17 mouse cellular contexts compared by ENCODE assay signal in genomic region chr11:22824049-22824705, GRCm38 (mm10). TPM values are rescaled to one million over a fixed set of nuclear protein-coding genes. Genes with fewer than 3 reads are reported as not detected.
A peak's percentile ranks its signal among the peaks of the same experiment; 100 is the strongest.
DNase-seq lines count a peak whose midpoint lies in the region; ATAC-seq and TF ChIP-seq lines count a peak whose summit lies in the region.
"Had no signal": no experiment of that assay in that cellular context is flagged by ENCODE, and none has a peak within 500 bp of the region (broad histone marks: within the 10 kb centered on the region; RNA-seq: fewer than 3 reads in every experiment).

No protein-coding gene starts in this region.

- dilution Hi-C loops in CH12.LX (cut with MboI; ENCODE audit: extremely low pct_ligation_motif_present, extremely low pct_unique_long_range_greater_than_20kb, low sequenced_read_pairs) = no loop called here

- H3K27ac ChIP-seq in CH12.LX (ENCODE audit: insufficient read depth, low read depth) = no peak overlapping the region
- no peak overlapping the region for H3K27ac ChIP-seq in stomach, postnatal 0 days (replicated peaks)
- H3K27ac ChIP-seq: hindbrain, embryonic 12.5 days; liver, embryonic 14.5 days; neural tube, embryonic 13.5 days had no signal

- 75% methylated on average over 9 of the region's 9 CpGs for WGBS in stomach, postnatal 0 days

- peaks cover 2 to 52% of the 10 kb centered on the region in 2 experiments for H3K36me3 ChIP-seq in CH12.LX (replicated peaks in 1 of 2; ENCODE audit: control insufficient read depth in 1 of 2, insufficient read depth in 1 of 2, low read length in 1 of 2)
- no peaks in the 10 kb centered on the region for H3K36me3 ChIP-seq in stomach, postnatal 0 days (ENCODE audit: control insufficient read depth, insufficient read depth, low read length)
- H3K36me3 ChIP-seq: hindbrain, embryonic 12.5 days; neural tube, embryonic 13.5 days had no signal

- H3K9ac ChIP-seq in CH12.LX (ENCODE audit: insufficient read depth, low read depth) = no peak overlapping the region
- H3K9ac ChIP-seq in stomach, postnatal 0 days (ENCODE audit: low read length) = no peak overlapping the region
- H3K9ac ChIP-seq: hindbrain, embryonic 12.5 days; liver, embryonic 14.5 days; neural tube, embryonic 13.5 days had no signal

- no peak for TF ChIP-seq RAD21 in CH12.LX (IDR thresholded peaks at IDR 0.05; ENCODE audit: low read depth, low read length)

- H3K27me3 ChIP-seq in CH12.LX (replicated peaks) = no peaks in the 10 kb centered on the region
- H3K27me3 ChIP-seq in stomach, postnatal 0 days (ENCODE audit: control insufficient read depth, insufficient read depth, low read length) = no peaks in the 10 kb centered on the region
- H3K27me3 ChIP-seq: hindbrain, embryonic 12.5 days; neural tube, embryonic 13.5 days had no signal

- peak; percentile 67 for ATAC-seq in inflammation-experienced regulatory T-cells, adult 6 months
- ATAC-seq in stomach, postnatal 0 days (ENCODE audit: low FRiP score, low TSS enrichment) = no peak
- ATAC-seq: intestine, postnatal 0 days had no signal

- peak; percentile 67 for DNase-seq in adrenal gland, adult 2 months
- DNase-seq in adrenal gland, adult 18-20 months (ENCODE audit: low spot score in 2 of 2) = no peak
- DNase-seq in kidney, adult 9 months = peak; percentile 26
- DNase-seq in kidney, adult 18-20 months = no peak
- DNase-seq in CH12.LX (ENCODE audit: extremely low read depth) = no peak
- no peak for DNase-seq in cerebellum, adult 11-12 months
- DNase-seq in stomach, postnatal 0 days (ENCODE audit: low spot score) = no peak
- DNase-seq: cerebellum, adult 9-11 months; layer of hippocampus, postnatal 36 days; lung, postnatal 36 days; right cerebral cortex, postnatal 4 days; thymus, adult 2 months had no signal

- peaks cover 10% of the 10 kb centered on the region for H3K9me3 ChIP-seq in CH12.LX (replicated peaks; ENCODE audit: low read length)
- no peaks in the 10 kb centered on the region for H3K9me3 ChIP-seq in stomach, postnatal 0 days (ENCODE audit: control insufficient read depth, low read length)
- H3K9me3 ChIP-seq: hindbrain, embryonic 12.5 days; neural tube, embryonic 13.5 days had no signal

- H3K79me2 ChIP-seq in CH12.LX (replicated peaks; ENCODE audit: control insufficient read depth, extremely low read depth, insufficient read depth, poor library complexity, severe bottlenecking) = no peaks in the 10 kb centered on the region

- peaks cover 21 to 47% of the 10 kb centered on the region in 2 experiments for H3K4me1 ChIP-seq in CH12.LX (ENCODE audit: control insufficient read depth in 1 of 2, insufficient read depth in 2 of 2)
- no peaks in the 10 kb centered on the region for H3K4me1 ChIP-seq in stomach, postnatal 0 days (replicated peaks; ENCODE audit: control insufficient read depth, insufficient read depth)
- H3K4me1 ChIP-seq: hindbrain, embryonic 12.5 days; neural tube, embryonic 13.5 days had no signal

- in situ Hi-C loops in CH12.LX (cut with MboI; ENCODE audit: low pct_ligation_motif_present, low pct_unique_long_range_greater_than_20kb, low sequenced_read_pairs) = no loop called here

- no peak for TF ChIP-seq POLR2A in CH12.LX (IDR thresholded peaks at IDR 0.05; ENCODE audit: low read depth, low read length)

- no peak overlapping the region for H3K4me2 ChIP-seq in CH12.LX (ENCODE audit: insufficient read depth, low read depth, poor library complexity, severe bottlenecking)
- H3K4me2 ChIP-seq in stomach, postnatal 0 days (replicated peaks; ENCODE audit: low read depth) = no peak overlapping the region
- H3K4me2 ChIP-seq: hindbrain, embryonic 12.5 days; neural tube, embryonic 13.5 days had no signal

- no peak for TF ChIP-seq CTCF in CH12.LX (conservative IDR thresholded peaks at IDR 0.05 in 1 of 2, IDR thresholded peaks at IDR 0.05 in 1 of 2; ENCODE audit: low read depth in 2 of 2, low read length in 2 of 2)
- no peak for TF ChIP-seq CTCF in stomach, postnatal 0 days (IDR thresholded peaks at IDR 0.05; ENCODE audit: low read depth)

- no peak overlapping the region for H3K4me3 ChIP-seq in CH12.LX (replicated peaks in 1 of 3; ENCODE audit: low read depth in 2 of 3, low read length in 2 of 3, poor library complexity in 1 of 3)
- H3K4me3 ChIP-seq in stomach, postnatal 0 days (ENCODE audit: low read depth, low read length) = no peak overlapping the region
- H3K4me3 ChIP-seq: hindbrain, embryonic 12.5 days; neural tube, embryonic 13.5 days had no signal

- TF ChIP-seq EP300 in CH12.LX (IDR thresholded peaks at IDR 0.05; ENCODE audit: low read length) = peak; percentile 29; the same call in 1 of the 2 replicates
- no peak for TF ChIP-seq EP300 in stomach, postnatal 0 days (optimal IDR thresholded peaks at IDR 0.05)

TF ChIP-seq in CH12.LX, 34 proteins besides CTCF, POLR2A, EP300 and RAD21:
- TF ChIP-seq NELFE (IDR thresholded peaks at IDR 0.05; ENCODE audit: low read depth, low read length) = no peak
- no peak for TF ChIP-seq SMC3 (IDR thresholded peaks at IDR 0.05; ENCODE audit: low read depth, low read length)
- no peak for TF ChIP-seq USF1 (IDR thresholded peaks at IDR 0.05; ENCODE audit: low read depth, low read length)

RNA-seq across cellular contexts. Expression of gene B3gnt2, which starts 36.6 kb away (rescaled TPM):
- 10 to 100 TPM; 47.6 to 64.7 TPM for total RNA-seq in adrenal gland, adult 2 months (2021)
- polyA plus RNA-seq in adrenal gland, adult 2 months (2012; rRNA removed) = 37.7 and 54.5 TPM in 2 replicates
- 10 to 100 TPM; 34.6 to 60.6 TPM for total RNA-seq in adrenal gland, adult 18-20 months (2021)
- 74.6 and 77.4 TPM in 2 replicates for total RNA-seq in CH12.LX (2012; rRNA removed)
- 62.2 and 75.2 TPM in 2 replicates for total RNA-seq in CH12.LX (2014; rRNA removed)
- 96.0 and 111 TPM in 2 replicates for polyA plus RNA-seq in CH12.LX (2012; ENCODE audit: insufficient read length, low read depth)
- polyA plus RNA-seq in inflammation-experienced regulatory T-cells, adult 6 months (2017; shearing (Covaris generic)) = 10 to 100 TPM in 1 of 3 experiments, 1 to 10 TPM in 2; 5.8 to 12.1 (median 7.6) TPM
- polyA plus RNA-seq in stomach, postnatal 0 days (2015; fragmentation: Nextera tagmentation; extraction: Ambion mirVana) = 15.1 and 18.4 TPM in 2 replicates

Comparison
In these comparisons a context has a peak if more than half of its experiments do, and no peak if none do; other contexts are left out.
1. DNase-seq: peak in adrenal gland, adult 2 months (single experiment) and kidney, adult 9 months (single experiment); none in adrenal gland, adult 18-20 months (0 of 2), kidney, adult 18-20 months (single experiment), CH12.LX (single experiment), cerebellum, adult 11-12 months (single experiment) and stomach, postnatal 0 days (single experiment).